Mouse (Mus musculus): ENCODE measurements around the gene Vmp1. TPM values are rescaled to one million over a fixed set of nuclear protein-coding genes. Genes with fewer than 3 reads are reported as not detected.
A peak's percentile ranks its signal among the peaks of the same experiment; 100 is the strongest.

Vmp1 gene
- polyA plus RNA-seq, 1 experiment from 2014 or later = 90.1 TPM

GRCm38 (mm10) chr11:86539716-86540475 is 143.7 kb downstream of the Vmp1 start:
- no peak overlapping the region for H3K27ac ChIP-seq
- no peaks in the 10 kb centered on the region for H3K36me3 ChIP-seq
- 85% methylated on average over 6 of the region's 6 CpGs for WGBS
- H3K9me3 ChIP-seq = no peaks in the 10 kb centered on the region
- no peak overlapping the region for H3K4me3 ChIP-seq
- ATAC-seq (ENCODE audit: insufficient number of reproducible peaks, low FRiP score, low TSS enrichment, low read depth) = no peak
- peaks cover 8% of the 10 kb centered on the region for H3K4me1 ChIP-seq
- H3K27me3 ChIP-seq = no peaks in the 10 kb centered on the region
- H3K4me2 ChIP-seq = no peak overlapping the region
- no peak overlapping the region for H3K9ac ChIP-seq

DNA sequence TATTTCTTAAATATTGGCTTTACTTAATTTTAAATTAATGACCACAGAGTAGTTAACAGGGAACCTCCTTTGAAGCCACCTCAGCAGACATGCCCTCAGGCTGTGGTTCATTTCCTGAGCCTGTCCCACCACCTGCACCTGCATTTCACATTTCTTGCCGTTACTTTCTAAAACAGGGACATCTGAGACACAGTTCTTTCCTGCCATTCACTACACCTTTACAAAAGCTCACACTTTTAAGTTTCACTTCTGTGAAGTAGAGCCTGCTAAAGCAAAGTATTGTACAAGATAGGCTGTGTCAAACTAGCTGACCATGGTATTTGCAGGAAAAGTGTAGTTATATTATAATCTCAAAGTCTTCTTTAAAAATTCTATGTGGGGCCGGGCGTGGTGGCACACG is 144.8 kb downstream of the Vmp1 start:
- peaks cover 8% of the 10 kb centered on the region for H3K4me1 ChIP-seq
- ATAC-seq (ENCODE audit: insufficient number of reproducible peaks, low FRiP score, low TSS enrichment, low read depth) = no peak
- H3K9ac ChIP-seq = no peak overlapping the region
- peaks cover 4% of the 10 kb centered on the region; the same call in 1 of the 2 replicates for H3K36me3 ChIP-seq
- 78% methylated on average over 4 of the region's 4 CpGs for WGBS
- H3K4me2 ChIP-seq = no peak overlapping the region
- H3K4me3 ChIP-seq = no peak overlapping the region
- no peaks in the 10 kb centered on the region for H3K27me3 ChIP-seq
- no peak overlapping the region for H3K27ac ChIP-seq
- H3K9me3 ChIP-seq = no peaks in the 10 kb centered on the region

- Histone ChIP-seq H3K9me3 (no peaks in the 10 kb centered on the region), H3K27ac (no peak overlapping the region), H3K4me3 (no peak overlapping the region), H3K4me2 (no peak overlapping the region), H3K36me3 (peaks cover 34% of the 10 kb centered on the region), H3K9ac (no peak overlapping the region), H3K27me3 (no peaks in the 10 kb centered on the region), H3K4me1 (no peaks in the 10 kb centered on the region)
- ATAC-seq (ENCODE audit: insufficient number of reproducible peaks, low FRiP score, low TSS enrichment, low read depth) = no peak
- WGBS = 90% methylated on average over 5 of the region's 5 CpGs
Measured at GRCm38 (mm10) chr11:86534201-86534910, 149.3 kb downstream of the Vmp1 start.

MicroRNAs within 50 kb of the gene (microRNA counts, 519-probe panel; counts per million panel counts)
- microRNA mmu-miR-21 = 3,478 counts per million, percentile 81 among the panel's probes with 10 or more counts

Small RNA genes within 50 kb of the gene (microRNA-seq; reads per million reads assigned to microRNA genes)
- gene Mir21a = 6,975 reads per million, percentile 93 among the genes with 10 or more reads in this experiment

Other genes with a start within 250 kb of the Vmp1 start
- 59.3 and 68.0 TPM in 2 replicates for gene Rnft1, start 199.2 kb downstream of the Vmp1 start, polyA plus RNA-seq (2015; fragmentation: Nextera tagmentation; extraction: Ambion mirVana)
- gene Rps6kb1, start 139.0 kb downstream of the Vmp1 start, polyA plus RNA-seq (2015; fragmentation: Nextera tagmentation; extraction: Ambion mirVana) = 73.2 and 74.5 TPM in 2 replicates
- gene Tubd1, start 138.8 kb downstream of the Vmp1 start, polyA plus RNA-seq (2015; fragmentation: Nextera tagmentation; extraction: Ambion mirVana) = 11.1 and 11.3 TPM in 2 replicates
- 26.4 and 28.9 TPM in 2 replicates for gene Ptrh2, start 149 bp upstream of the Vmp1 start, polyA plus RNA-seq (2015; fragmentation: Nextera tagmentation; extraction: Ambion mirVana)
- gene Cltc, start 73.7 kb upstream of the Vmp1 start, polyA plus RNA-seq (2015; fragmentation: Nextera tagmentation; extraction: Ambion mirVana) = 114 and 118 TPM in 2 replicates
- 19.9 and 21.4 TPM in 2 replicates for gene Dhx40, start 123.9 kb upstream of the Vmp1 start, polyA plus RNA-seq (2015; fragmentation: Nextera tagmentation; extraction: Ambion mirVana)

Data from limb, embryonic 15.5 days (tissue).